ENCODE assay signal across 17 mouse cellular contexts in the genomic region with DNA sequence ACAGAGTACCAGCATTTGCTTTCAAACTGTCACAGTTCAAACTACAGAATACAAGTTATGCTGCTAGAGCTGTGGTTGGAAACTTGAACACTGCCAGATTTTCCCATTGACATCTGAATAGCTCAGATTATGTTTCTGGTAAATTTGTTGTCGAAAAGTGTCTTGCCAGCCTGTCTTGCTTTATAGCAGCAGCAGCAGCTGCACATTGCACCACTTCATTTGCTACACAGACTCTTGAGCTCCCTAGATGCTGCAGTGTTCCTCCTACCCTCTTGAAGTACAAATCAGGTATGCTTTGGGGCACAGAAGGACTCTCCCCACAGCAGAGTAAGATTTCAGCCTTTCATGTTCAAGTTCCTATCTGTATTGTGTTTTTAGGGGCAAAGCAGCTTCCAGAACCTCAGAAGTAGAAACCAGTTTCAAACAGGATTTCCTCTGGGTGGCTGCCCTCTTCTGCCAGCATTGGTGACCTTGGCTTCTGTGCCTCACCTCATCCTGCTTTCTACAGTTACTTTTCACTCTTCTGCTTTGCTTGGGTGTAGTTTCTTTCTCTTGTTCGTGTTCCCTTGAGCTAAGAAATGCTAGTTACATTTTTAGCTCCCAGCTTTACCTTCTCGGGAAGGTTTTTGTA. TPM values are rescaled to one million over a fixed set of nuclear protein-coding genes. Genes with fewer than 3 reads are reported as not detected.
DNase-seq lines count a peak whose midpoint lies in the region; ATAC-seq and TF ChIP-seq lines count a peak whose summit lies in the region.
"Had no signal": no experiment of that assay in that cellular context is flagged by ENCODE, and none has a peak within 500 bp of the region (broad histone marks: within the 10 kb centered on the region; RNA-seq: fewer than 3 reads in every experiment).

No protein-coding gene starts in this region.

- H3K27ac ChIP-seq in heart, adult 2 months, result 0 out of 2 replicates have a peak overlapping the region, but pooled peaks have one; percentile 11
- no peak overlapping the region for H3K27ac ChIP-seq in heart, embryonic 11.5 days (ENCODE audit: low read depth, low read length)
- peak overlapping the region; percentile 37; the same call in 1 of the 2 replicates for H3K27ac ChIP-seq in lung, embryonic 15.5 days
- H3K27ac ChIP-seq: hindbrain, embryonic 12.5 days; liver, embryonic 13.5 days; midbrain, embryonic 10.5 days; stomach, postnatal 0 days had no signal

- H3K36me3 ChIP-seq in heart, adult 2 months (ENCODE audit: control insufficient read depth, insufficient read depth, low read length), result peaks cover 12% of the 10 kb centered on the region
- H3K36me3 ChIP-seq in heart, embryonic 11.5 days (ENCODE audit: control insufficient read depth, insufficient read depth, low read length), result no peaks in the 10 kb centered on the region
- H3K36me3 ChIP-seq in lung, embryonic 15.5 days, result no peaks in the 10 kb centered on the region
- H3K36me3 ChIP-seq: hindbrain, embryonic 12.5 days; liver, embryonic 13.5 days; midbrain, embryonic 10.5 days had no signal

- H3K4me3 ChIP-seq in heart, adult 2 months, result no peak overlapping the region
- no peak overlapping the region for H3K4me3 ChIP-seq in heart, embryonic 11.5 days (ENCODE audit: low read depth, low read length)
- no peak overlapping the region for H3K4me3 ChIP-seq in lung, embryonic 15.5 days
- H3K4me3 ChIP-seq: hindbrain, embryonic 12.5 days; liver, embryonic 13.5 days; midbrain, embryonic 10.5 days had no signal

- TF ChIP-seq POLR2A in heart, adult 2 months (IDR thresholded peaks at IDR 0.05; ENCODE audit: insufficient read depth, low read depth, low read length), result no peak

- no peak for TF ChIP-seq CTCF in heart, adult 2 months (IDR thresholded peaks at IDR 0.05)

- no peak overlapping the region for H3K4me2 ChIP-seq in heart, embryonic 11.5 days
- no peak overlapping the region for H3K4me2 ChIP-seq in lung, embryonic 15.5 days
- H3K4me2 ChIP-seq: hindbrain, embryonic 12.5 days; liver, embryonic 13.5 days had no signal

- H3K4me1 ChIP-seq in heart, adult 2 months (ENCODE audit: control insufficient read depth, insufficient read depth, low read length), result peaks cover 13% of the 10 kb centered on the region
- peaks cover 14% of the 10 kb centered on the region for H3K4me1 ChIP-seq in heart, embryonic 11.5 days (ENCODE audit: control insufficient read depth, insufficient read depth, low read length)
- 0 out of 2 replicates have a peak, but pooled peaks cover 7% of the 10 kb centered on the region for H3K4me1 ChIP-seq in lung, embryonic 15.5 days
- H3K4me1 ChIP-seq: hindbrain, embryonic 12.5 days; midbrain, embryonic 10.5 days had no signal

- TF ChIP-seq EP300 in heart, adult 2 months (IDR thresholded peaks at IDR 0.05; ENCODE audit: insufficient read depth, low read depth, low read length), result no peak

- ATAC-seq in heart, embryonic 11.5 days (replicated peaks; ENCODE audit: insufficient number of reproducible peaks, low FRiP score, low TSS enrichment), result no peak
- no peak for ATAC-seq in lung, embryonic 15.5 days (ENCODE audit: borderline replicate concordance, extremely low read depth, low FRiP score, low TSS enrichment)
- ATAC-seq in activated CD4-positive, CD25-positive, alpha-beta regulatory T cell, adult 4 months, result peak; percentile 57
- ATAC-seq: intestine, embryonic 16.5 days had no signal

- DNase-seq in heart, adult 2 months, result no peak
- no peak for DNase-seq in lung, postnatal 4 days
- DNase-seq in naive thymus-derived CD4-positive, alpha-beta T cell, adult 2 months (ENCODE audit: low read depth), result peak; percentile 26
- no peak for DNase-seq in spleen, postnatal 14 days (ENCODE audit: low spot score in 2 of 2)
- DNase-seq: cerebellum, postnatal 14 days; kidney, postnatal 14 days; left cerebral cortex, postnatal 4 days; liver, embryonic 13.5 days; lung, postnatal 10 days; thymus, postnatal 4 days had no signal

- intact Hi-C loops in heart, adult 2 months (cut with DNase I), result no loop called here

- H3K79me2 ChIP-seq in heart, adult 2 months (replicated peaks; ENCODE audit: control insufficient read depth, insufficient read depth, low read length), result peaks cover 6% of the 10 kb centered on the region

- H3K9me3 ChIP-seq in heart, embryonic 11.5 days (replicated peaks; ENCODE audit: control insufficient read depth, low read length), result no peaks in the 10 kb centered on the region
- H3K9me3 ChIP-seq in lung, embryonic 15.5 days, result no peaks in the 10 kb centered on the region
- H3K9me3 ChIP-seq: hindbrain, embryonic 12.5 days; liver, embryonic 13.5 days; midbrain, embryonic 10.5 days had no signal

- H3K9ac ChIP-seq in heart, adult 2 months (ENCODE audit: low read depth, low read length), result no peak overlapping the region
- no peak overlapping the region for H3K9ac ChIP-seq in heart, embryonic 11.5 days (ENCODE audit: low read depth, low read length)
- no peak overlapping the region for H3K9ac ChIP-seq in lung, embryonic 15.5 days
- H3K9ac ChIP-seq: hindbrain, embryonic 12.5 days; liver, embryonic 13.5 days had no signal

- 47% methylated on average over 3 of the region's 3 CpGs for WGBS in heart, adult 2 months
- 81% methylated on average over 3 of the region's 3 CpGs for WGBS in heart, embryonic 11.5 days (ENCODE audit: insufficient replicate concordance)
- WGBS in lung, embryonic 15.5 days, result 56% methylated on average over 3 of the region's 3 CpGs

- H3K27me3 ChIP-seq in heart, adult 2 months (ENCODE audit: control insufficient read depth, insufficient read depth, low read length), result no peaks in the 10 kb centered on the region
- H3K27me3 ChIP-seq in heart, embryonic 11.5 days (ENCODE audit: control insufficient read depth, insufficient read depth, low read length), result no peaks in the 10 kb centered on the region
- no peaks in the 10 kb centered on the region for H3K27me3 ChIP-seq in lung, embryonic 15.5 days
- H3K27me3 ChIP-seq: hindbrain, embryonic 12.5 days; liver, embryonic 13.5 days had no signal

RNA-seq across cellular contexts. Expression of gene Mrtfb, which starts 49.9 kb away (rescaled TPM):
- 10 to 100 TPM; 24.9 to 27.1 TPM for total RNA-seq in heart, adult 2 months (2021)
- 8.3 and 10.3 TPM in 2 replicates for polyA plus RNA-seq in heart, adult 2 months (2012; rRNA removed)
- polyA plus RNA-seq in heart, embryonic 11.5 days (2014; fragmentation: Nextera tagmentation; extraction: Ambion mirVana), result 17.9 and 20.2 TPM in 2 replicates
- polyA plus RNA-seq in lung, embryonic 15.5 days (2015; fragmentation: Nextera tagmentation; extraction: Ambion mirVana), result 23.7 and 24.7 TPM in 2 replicates
- polyA plus RNA-seq in activated CD4-positive, CD25-positive, alpha-beta regulatory T cell, adult 4 months (2017; shearing (Covaris generic)), result 10 to 100 TPM; 11.9 to 14.2 TPM
